Mouse (Mus musculus) lung, embryonic 16.5 days (tissue): Measurements from ENCODE around the gene Rxrg. TPM values are rescaled to one million over a fixed set of nuclear protein-coding genes. Genes with fewer than 3 reads are reported as not detected.
A peak's percentile ranks its signal among the peaks of the same experiment; 100 is the strongest.

Source experiments
- ATAC-seq: fragments of 200-750 bp; cut with Nextera tagmentation; 2 replicates; pipeline ENCODE4 v1.8.0; 2017; ENCODE audit warnings: low read depth, mild to moderate bottlenecking, moderate library complexity
- H3K27ac ChIP-seq: fragments of 300-500 bp; sonication (generic); 2 replicates; pipeline ENCODE4 v1.5.1; 2014; ENCODE audit warnings: mild to moderate bottlenecking, control low read depth, low read length
- H3K27me3 ChIP-seq: fragments of 300-500 bp; sonication (generic); 2 replicates; pipeline ENCODE4 v1.6.1; 2014; ENCODE audit warnings: low read depth, low read length, mixed read lengths; ENCODE audit not compliant: control insufficient read depth, insufficient read depth
- H3K36me3 ChIP-seq: fragments of 300-500 bp; sonication (generic); 2 replicates; pipeline ENCODE4 v1.6.1; 2014; ENCODE audit warnings: low read length; ENCODE audit not compliant: control insufficient read depth, insufficient read depth
- H3K4me1 ChIP-seq: fragments of 300-500 bp; sonication (generic); replicated peaks from 2 replicates; pipeline ENCODE4 v1.6.1; 2014; ENCODE audit warnings: low read length, mixed read lengths; ENCODE audit not compliant: control insufficient read depth, insufficient read depth
- H3K4me2 ChIP-seq: fragments of 300-500 bp; sonication (generic); 2 replicates; pipeline ENCODE4 v1.6.1; 2014; ENCODE audit warnings: low read depth, low read length, control low read depth
- H3K4me3 ChIP-seq: fragments of 300-500 bp; sonication (generic); 2 replicates; pipeline ENCODE4 v1.5.1; 2014; ENCODE audit warnings: mild to moderate bottlenecking, low read length, control low read depth
- H3K9ac ChIP-seq: fragments of 300-500 bp; sonication (generic); 2 replicates; pipeline ENCODE4 v1.6.1; 2014; ENCODE audit warnings: low read length, control low read depth
- H3K9me3 ChIP-seq: fragments of 300-500 bp; sonication (generic); 2 replicates; pipeline ENCODE4 v1.6.1; 2016; ENCODE audit warnings: low read length; ENCODE audit not compliant: control insufficient read depth
- WGBS: fragments of 180-500 bp; shearing (Covaris S2); extraction: QIAGEN DNeasy Blood & Tissue Kit; methylation state at CpG from one replicate; pipeline ENCODE4 v1.1.7; 2014; 5-methylcytosine and 5-hydroxymethylcytosine counted together
- polyA plus RNA-seq: library from polyadenylated mRNA; unstranded; fragments of >200 nt; fragmentation: Nextera tagmentation; extraction: Ambion mirVana; gene quantifications from 2 replicates; pipeline ENCODE4 v1.2.1, GENCODE M21; 2015

Rxrg gene
- polyA plus RNA-seq, 1 experiment from 2014 or later = 0.67 TPM

- Histone ChIP-seq H3K9me3 (peaks cover 4% of the 10 kb centered on the region; the same call in 1 of the 2 replicates), H3K27ac (no peak overlapping the region), H3K4me3 (no peak overlapping the region), H3K27me3 (peaks cover 8% of the 10 kb centered on the region; the same call in 1 of the 2 replicates), H3K36me3 (no peaks in the 10 kb centered on the region), H3K9ac (no peak overlapping the region), H3K4me1 (no peaks in the 10 kb centered on the region), H3K4me2 (no peak overlapping the region)
- peak; percentile 38 for ATAC-seq
- 15% methylated on average over 3 of the region's 3 CpGs for WGBS
These were observed 38.8 kb downstream of the Rxrg start for GRCm38 (mm10) chr1:167636948-167637347.

GRCm38 (mm10) chr1:167638053-167638452, 39.9 kb downstream of the Rxrg start:
- Histone ChIP-seq H3K36me3 (no peaks in the 10 kb centered on the region), H3K4me2 (no peak overlapping the region), H3K9ac (no peak overlapping the region), H3K9me3 (no peaks in the 10 kb centered on the region), H3K27me3 (peaks cover 8% of the 10 kb centered on the region; the same call in 1 of the 2 replicates), H3K4me1 (no peaks in the 10 kb centered on the region), H3K4me3 (no peak overlapping the region), H3K27ac (no peak overlapping the region)
- ATAC-seq = no peak
- WGBS = 26% methylated on average over 13 of the region's 13 CpGs

GRCm38 (mm10) chr1:167638901-167639300, 40.7 kb downstream of the Rxrg start:
- H3K27ac ChIP-seq = no peak overlapping the region
- H3K27me3 ChIP-seq = peaks cover 8% of the 10 kb centered on the region; the same call in 1 of the 2 replicates
- H3K9ac ChIP-seq = no peak overlapping the region
- no peak overlapping the region for H3K4me3 ChIP-seq
- no peaks in the 10 kb centered on the region for H3K4me1 ChIP-seq
- no peak for ATAC-seq
- no peaks in the 10 kb centered on the region for H3K9me3 ChIP-seq
- WGBS = 66% methylated on average over 9 of the region's 9 CpGs
- no peaks in the 10 kb centered on the region for H3K36me3 ChIP-seq
- H3K4me2 ChIP-seq = no peak overlapping the region

- 16% methylated on average over 16 of the region's 16 CpGs for WGBS
- no peaks in the 10 kb centered on the region for H3K36me3 ChIP-seq
- ATAC-seq = peak; percentile 61
- no peak overlapping the region for H3K4me2 ChIP-seq
- no peaks in the 10 kb centered on the region for H3K4me1 ChIP-seq
- no peak overlapping the region for H3K4me3 ChIP-seq
- H3K9me3 ChIP-seq = no peaks in the 10 kb centered on the region
- H3K27ac ChIP-seq = no peak overlapping the region
- peaks cover 3% of the 10 kb centered on the region; the same call in 1 of the 2 replicates for H3K27me3 ChIP-seq
- H3K9ac ChIP-seq = no peak overlapping the region
These were observed 46.8 kb downstream of the Rxrg start for GRCm38 (mm10) chr1:167644866-167645537.

- WGBS = 83% methylated on average over 3 of the region's 3 CpGs
These were observed 50.5 kb downstream of the Rxrg start for GRCm38 (mm10) chr1:167648670-167649069.

GRCm38 (mm10) chr1:167649122-167649633, 51.0 kb downstream of the Rxrg start:
- H3K4me1 ChIP-seq = no peaks in the 10 kb centered on the region
- WGBS = 53% methylated on average over 11 of the region's 11 CpGs
- no peak for ATAC-seq
- no peaks in the 10 kb centered on the region for H3K9me3 ChIP-seq
- no peak overlapping the region for H3K4me2 ChIP-seq
- H3K9ac ChIP-seq = no peak overlapping the region
- H3K36me3 ChIP-seq = no peaks in the 10 kb centered on the region
- H3K4me3 ChIP-seq = no peak overlapping the region
- no peak overlapping the region for H3K27ac ChIP-seq
- peaks cover 3% of the 10 kb centered on the region; the same call in 1 of the 2 replicates for H3K27me3 ChIP-seq

More at GRCm38 (mm10) chr1:167648670-167649069, 50.5 kb downstream of the Rxrg start:
- H3K4me2 ChIP-seq = no peak overlapping the region
- no peaks in the 10 kb centered on the region for H3K36me3 ChIP-seq
- no peak overlapping the region for H3K27ac ChIP-seq
- no peak for ATAC-seq
- H3K9ac ChIP-seq = no peak overlapping the region
- H3K4me3 ChIP-seq = no peak overlapping the region
- H3K4me1 ChIP-seq = no peaks in the 10 kb centered on the region
- H3K9me3 ChIP-seq = no peaks in the 10 kb centered on the region
- peaks cover 3% of the 10 kb centered on the region; the same call in 1 of the 2 replicates for H3K27me3 ChIP-seq

- H3K27ac ChIP-seq = no peak overlapping the region
- ATAC-seq = no peak
- no peaks in the 10 kb centered on the region for H3K36me3 ChIP-seq
- no peak overlapping the region for H3K4me2 ChIP-seq
- H3K9ac ChIP-seq = no peak overlapping the region
- no peak overlapping the region for H3K4me3 ChIP-seq
- no peaks in the 10 kb centered on the region for H3K4me1 ChIP-seq
- H3K27me3 ChIP-seq = peaks cover 6% of the 10 kb centered on the region
- 65% methylated on average over 2 of the region's 2 CpGs for WGBS
- H3K9me3 ChIP-seq = no peaks in the 10 kb centered on the region
These were observed 54.2 kb downstream of the Rxrg start for GRCm38 (mm10) chr1:167652336-167652735.

- peaks cover 5% of the 10 kb centered on the region for H3K4me1 ChIP-seq
- peaks cover 34% of the 10 kb centered on the region for H3K27me3 ChIP-seq
- no peak for ATAC-seq
- no peak overlapping the region for H3K9ac ChIP-seq
- H3K4me3 ChIP-seq = no peak overlapping the region
- 71% methylated on average over 3 of the region's 3 CpGs for WGBS
- H3K4me2 ChIP-seq = no peak overlapping the region
- no peaks in the 10 kb centered on the region for H3K9me3 ChIP-seq
- no peak overlapping the region for H3K27ac ChIP-seq
- H3K36me3 ChIP-seq = no peaks in the 10 kb centered on the region
These were observed 60.9 kb downstream of the Rxrg start for GRCm38 (mm10) chr1:167659065-167659464.

- no peaks in the 10 kb centered on the region for H3K36me3 ChIP-seq
- H3K27me3 ChIP-seq = peaks cover 38% of the 10 kb centered on the region
- peak overlapping the region; percentile 26 for H3K4me3 ChIP-seq
- H3K4me1 ChIP-seq = peaks cover 5% of the 10 kb centered on the region
- peak; percentile 73 for ATAC-seq
- H3K27ac ChIP-seq = no peak overlapping the region
- H3K9me3 ChIP-seq = no peaks in the 10 kb centered on the region
- peak overlapping the region; percentile 52 for H3K4me2 ChIP-seq
- 2% methylated on average over 21 of the region's 21 CpGs for WGBS
- no peak overlapping the region for H3K9ac ChIP-seq
These were observed 62.4 kb downstream of the Rxrg start for GRCm38 (mm10) chr1:167660521-167661101.
